Mouse (Mus musculus) midbrain, embryonic 16.5 days (tissue): ENCODE data around the gene Cacna1d. TPM values are rescaled to one million over a fixed set of nuclear protein-coding genes. Genes with fewer than 3 reads are reported as not detected.

ENCODE experiments used
- ATAC-seq: fragments of 200-750 bp; cut with Nextera tagmentation; 2 replicates; pipeline ENCODE4 v1.8.0; 2017; ENCODE audit warnings: moderate TSS enrichment
- H3K27ac ChIP-seq: fragments of 300-500 bp; sonication (generic); 2 replicates; pipeline ENCODE4 v1.5.1; 2014; ENCODE audit warnings: mild to moderate bottlenecking, low read length, mixed read lengths
- H3K27me3 ChIP-seq: fragments of 300-500 bp; sonication (generic); 2 replicates; pipeline ENCODE4 v1.6.1; 2014; ENCODE audit warnings: low read depth, low read length, mixed read lengths; ENCODE audit not compliant: control insufficient read depth, insufficient read depth
- H3K36me3 ChIP-seq: fragments of 300-500 bp; sonication (generic); 2 replicates; pipeline ENCODE4 v1.6.1; 2014; ENCODE audit warnings: mild to moderate bottlenecking, low read length, moderate library complexity, mixed read lengths; ENCODE audit not compliant: control insufficient read depth, insufficient read depth
- H3K4me1 ChIP-seq: fragments of 300-500 bp; sonication (generic); 2 replicates; pipeline ENCODE4 v1.6.1; 2014; ENCODE audit warnings: mild to moderate bottlenecking, low read length, mixed read lengths; ENCODE audit not compliant: control insufficient read depth, insufficient read depth
- H3K4me2 ChIP-seq: fragments of 300-500 bp; sonication (generic); 2 replicates; pipeline ENCODE4 v1.6.1; 2014; ENCODE audit warnings: mild to moderate bottlenecking, low read length, mixed read lengths
- H3K4me3 ChIP-seq: fragments of 300-500 bp; sonication (generic); 2 replicates; pipeline ENCODE4 v1.5.1; 2014; ENCODE audit warnings: low read depth, mild to moderate bottlenecking, low read length, moderate library complexity, mixed read lengths
- H3K9ac ChIP-seq: fragments of 300-500 bp; sonication (generic); 2 replicates; pipeline ENCODE4 v1.6.1; 2014; ENCODE audit warnings: low read depth, low read length, mixed read lengths
- H3K9me3 ChIP-seq: fragments of 300-500 bp; sonication (generic); replicated peaks from 2 replicates; pipeline ENCODE4 v1.6.1; 2014; ENCODE audit warnings: mild to moderate bottlenecking, low read length, mixed read lengths; ENCODE audit not compliant: control insufficient read depth, poor library complexity, severe bottlenecking
- WGBS: fragments of 180-500 bp; shearing (Covaris S2); extraction: QIAGEN DNeasy Blood & Tissue Kit; methylation state at CpG from one replicate; pipeline ENCODE4 v1.1.7; 2014; 5-methylcytosine and 5-hydroxymethylcytosine counted together
- polyA plus RNA-seq: library from polyadenylated mRNA; unstranded; fragments of >200 nt; fragmentation: Nextera tagmentation; extraction: Ambion mirVana; gene quantifications from 2 replicates; pipeline ENCODE4 v1.2.1, GENCODE M21; 2015

Cacna1d gene
- polyA plus RNA-seq, 1 experiment from 2014 or later = 10.5 TPM

DNA sequence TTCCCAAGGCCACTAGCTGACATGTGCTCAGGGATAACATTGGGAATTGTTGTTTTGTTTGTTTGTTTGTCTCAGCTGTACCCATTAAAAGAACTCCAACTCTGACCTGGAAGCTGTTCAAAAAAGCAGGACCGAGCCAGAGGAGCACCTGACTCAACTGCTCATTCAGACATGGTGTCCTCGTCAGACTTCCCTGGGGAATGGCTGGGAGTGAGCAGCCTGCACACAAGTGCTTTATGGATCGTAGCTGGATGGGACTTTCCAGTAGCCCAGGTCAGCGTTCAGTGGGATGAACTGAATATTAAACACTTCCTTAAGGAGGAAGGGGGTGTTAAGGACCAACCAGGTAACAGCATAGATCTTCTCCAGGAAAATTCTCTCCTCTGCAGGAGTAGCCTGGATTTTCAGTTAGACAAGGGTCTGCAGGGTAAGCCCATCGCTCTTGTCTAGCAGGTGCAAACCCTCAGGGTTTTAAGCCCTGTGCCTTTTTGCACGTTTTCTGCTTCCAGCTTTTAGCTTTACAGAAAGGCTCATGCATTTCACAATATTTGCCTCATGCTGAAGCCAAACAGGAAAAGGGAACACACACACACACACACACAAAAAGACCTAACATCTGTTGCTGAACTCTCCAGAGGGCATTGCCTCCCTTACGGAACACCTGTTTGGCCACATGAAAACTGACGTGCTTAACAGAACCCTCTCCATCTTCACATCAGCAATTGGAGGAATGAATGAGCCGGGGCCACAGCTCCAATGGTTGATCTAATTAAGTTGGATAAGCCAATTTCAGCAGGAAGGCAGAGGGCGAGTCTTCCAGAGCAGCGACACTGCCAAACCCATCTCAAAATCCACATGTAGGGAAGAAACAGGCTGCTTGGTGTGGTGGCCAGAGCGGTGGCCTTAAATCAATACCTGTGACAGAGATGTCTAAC is 318.2 kb downstream of the Cacna1d start:
- WGBS = 70% methylated on average over 12 of the region's 12 CpGs
- ATAC-seq = no peak
- H3K4me2 ChIP-seq = no peak overlapping the region
- H3K4me1 ChIP-seq = peaks cover 9% of the 10 kb centered on the region; the same call in 1 of the 2 replicates
- no peaks in the 10 kb centered on the region for H3K9me3 ChIP-seq
- H3K36me3 ChIP-seq = no peaks in the 10 kb centered on the region
- no peak overlapping the region for H3K27ac ChIP-seq
- no peaks in the 10 kb centered on the region for H3K27me3 ChIP-seq
- no peak overlapping the region for H3K9ac ChIP-seq
- no peak overlapping the region for H3K4me3 ChIP-seq

DNA sequence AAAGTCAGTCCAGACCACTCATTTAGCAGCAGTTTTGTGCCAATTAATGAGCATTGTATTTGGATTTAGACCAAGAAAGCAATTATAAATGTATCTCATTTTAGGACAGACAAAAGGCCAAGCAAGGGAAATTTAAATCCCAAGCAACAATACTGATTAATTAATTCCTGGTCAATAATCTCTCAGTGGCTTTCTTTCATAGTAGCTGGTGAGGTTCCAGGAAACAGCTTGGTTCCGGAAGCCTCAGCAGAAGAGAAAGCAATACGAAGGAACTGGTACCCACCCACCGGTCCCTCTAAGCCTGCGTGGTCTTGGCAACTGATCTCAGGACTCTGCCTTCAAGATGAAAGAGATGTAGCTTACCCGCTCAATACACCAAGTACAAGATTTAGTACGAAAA is 319.7 kb downstream of the Cacna1d start:
- no peaks in the 10 kb centered on the region for H3K9me3 ChIP-seq
- no peak for ATAC-seq
- WGBS = 54% methylated on average over 6 of the region's 6 CpGs
- H3K4me3 ChIP-seq = no peak overlapping the region
- H3K36me3 ChIP-seq = no peaks in the 10 kb centered on the region
- H3K9ac ChIP-seq = no peak overlapping the region
- H3K4me1 ChIP-seq = peaks cover 9% of the 10 kb centered on the region; the same call in 1 of the 2 replicates
- H3K27ac ChIP-seq = no peak overlapping the region
- H3K4me2 ChIP-seq = no peak overlapping the region
- H3K27me3 ChIP-seq = no peaks in the 10 kb centered on the region

DNA sequence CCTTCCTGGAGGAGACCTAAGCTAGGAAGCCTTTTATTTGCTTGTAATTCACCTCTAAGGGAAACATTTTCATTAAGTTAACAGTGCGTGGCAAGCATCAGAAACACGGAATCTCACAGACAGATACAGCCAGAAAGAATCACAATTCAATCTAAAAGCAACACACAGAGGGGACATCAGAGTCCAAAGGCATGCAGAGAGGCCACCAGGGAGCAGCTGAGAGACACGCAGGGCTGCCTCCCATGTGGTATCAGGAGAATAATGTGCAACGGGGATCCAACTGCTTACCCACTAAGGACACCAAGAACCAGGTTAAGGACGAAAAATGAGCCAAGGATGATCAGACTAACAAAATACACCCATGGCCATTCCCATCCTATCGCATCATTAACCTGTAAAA is 320.2 kb downstream of the Cacna1d start:
- 52% methylated on average over 6 of the region's 6 CpGs for WGBS
- no peak for ATAC-seq
- H3K27ac ChIP-seq = no peak overlapping the region

DNA sequence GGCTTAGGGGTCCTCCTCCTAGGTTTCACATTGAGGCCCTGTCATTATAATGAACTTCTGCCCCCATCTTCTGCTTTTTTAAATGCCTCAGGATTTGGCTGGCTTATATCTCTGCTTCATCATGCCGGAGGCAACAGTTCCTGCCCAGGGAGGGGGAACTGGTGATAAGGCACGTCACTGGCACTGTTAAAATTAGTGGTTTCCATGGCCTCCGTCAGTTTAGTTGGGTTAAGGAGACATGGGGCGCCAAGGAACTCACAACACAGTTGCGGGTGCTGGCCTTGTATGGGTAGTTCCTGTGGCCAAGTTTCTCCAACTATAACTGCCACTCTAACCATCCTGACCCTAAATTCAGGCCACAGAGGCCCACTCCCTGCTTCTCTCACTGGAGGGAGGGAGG is 321.8 kb downstream of the Cacna1d start:
- Histone ChIP-seq H3K9me3 (no peaks in the 10 kb centered on the region), H3K4me2 (no peak overlapping the region), H3K9ac (no peak overlapping the region; the same call in 1 of the 2 replicates), H3K4me3 (no peak overlapping the region), H3K36me3 (no peaks in the 10 kb centered on the region), H3K27me3 (no peaks in the 10 kb centered on the region), H3K27ac (no peak overlapping the region), H3K4me1 (peaks cover 14% of the 10 kb centered on the region)
- WGBS = 80% methylated on average over 5 of the region's 5 CpGs
- no peak for ATAC-seq

More for the DNA sequence above, 320.2 kb downstream of the Cacna1d start:
- Histone ChIP-seq H3K9ac (no peak overlapping the region), H3K4me3 (no peak overlapping the region), H3K9me3 (no peaks in the 10 kb centered on the region), H3K4me2 (no peak overlapping the region), H3K4me1 (peaks cover 9% of the 10 kb centered on the region; the same call in 1 of the 2 replicates), H3K36me3 (no peaks in the 10 kb centered on the region), H3K27me3 (no peaks in the 10 kb centered on the region)

DNA sequence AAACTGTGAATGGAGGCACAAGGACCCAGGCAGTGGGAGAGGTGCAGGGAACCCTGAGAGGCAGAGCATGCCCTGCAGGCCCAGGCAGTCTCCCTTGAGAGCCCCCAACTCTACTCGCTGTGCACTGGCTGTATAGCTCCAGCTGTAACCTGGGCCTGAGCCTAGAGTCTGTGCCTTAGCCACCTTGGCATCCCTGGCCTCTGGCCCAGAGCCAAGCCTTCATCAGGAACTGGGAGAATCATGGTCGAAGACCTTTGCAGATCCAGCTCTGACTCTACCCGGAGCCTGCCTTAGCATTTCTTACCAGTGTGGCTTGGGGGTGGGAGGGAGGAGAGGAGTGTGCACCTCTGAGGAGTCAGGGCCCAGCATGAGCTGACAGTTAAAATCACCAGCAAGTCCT is 322.4 kb downstream of the Cacna1d start:
- ATAC-seq = no peak
- no peaks in the 10 kb centered on the region for H3K9me3 ChIP-seq
- no peaks in the 10 kb centered on the region for H3K36me3 ChIP-seq
- no peaks in the 10 kb centered on the region for H3K27me3 ChIP-seq
- 60% methylated on average over 3 of the region's 3 CpGs for WGBS
- no peak overlapping the region for H3K9ac ChIP-seq
- H3K4me3 ChIP-seq = no peak overlapping the region
- H3K4me1 ChIP-seq = peaks cover 20% of the 10 kb centered on the region
- H3K27ac ChIP-seq = no peak overlapping the region
- H3K4me2 ChIP-seq = no peak overlapping the region

DNA sequence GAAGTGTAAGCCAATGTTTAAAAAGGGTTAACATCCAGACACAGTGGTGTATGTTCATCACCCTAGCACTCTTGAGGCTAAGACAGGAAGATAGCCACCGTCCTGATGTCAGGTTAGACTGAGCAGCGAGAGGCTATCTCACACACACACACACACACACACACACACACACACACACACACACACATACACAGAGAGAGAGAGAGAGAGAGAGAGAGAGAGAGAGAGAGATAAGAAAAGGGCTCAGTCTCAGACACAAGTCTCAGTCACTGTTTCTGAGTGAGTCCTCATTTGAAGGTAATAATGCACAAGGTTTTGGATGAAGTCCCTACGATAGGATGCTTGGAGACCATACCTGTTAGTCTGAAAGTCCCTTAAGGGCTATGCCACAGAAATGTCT is 322.9 kb downstream of the Cacna1d start:
- no peaks in the 10 kb centered on the region for H3K36me3 ChIP-seq
- H3K27ac ChIP-seq = no peak overlapping the region
- H3K4me2 ChIP-seq = no peak overlapping the region
- H3K27me3 ChIP-seq = no peaks in the 10 kb centered on the region
- peaks cover 20% of the 10 kb centered on the region for H3K4me1 ChIP-seq
- 83% methylated on average over 3 of the region's 3 CpGs for WGBS
- no peak overlapping the region for H3K9ac ChIP-seq
- no peaks in the 10 kb centered on the region for H3K9me3 ChIP-seq
- H3K4me3 ChIP-seq = no peak overlapping the region
- no peak for ATAC-seq

DNA sequence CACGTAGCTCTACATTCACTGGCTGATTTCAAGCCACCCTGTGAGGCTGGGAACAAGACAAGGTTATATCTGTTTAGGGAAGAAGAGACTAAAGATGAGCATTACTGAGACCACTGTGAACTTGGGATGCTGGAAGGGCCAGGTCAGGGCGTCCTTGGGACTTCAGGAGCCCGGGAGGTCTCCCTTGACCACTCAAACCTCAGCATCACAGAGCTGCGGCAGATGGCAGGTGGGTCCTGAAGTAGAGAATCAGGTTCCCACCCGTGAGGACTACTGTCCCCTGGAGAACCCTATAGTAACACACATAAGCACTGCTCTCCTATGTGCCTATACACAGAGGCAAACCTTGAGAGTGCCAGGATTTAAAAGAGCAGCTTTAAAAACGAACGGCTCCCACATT is 323.6 kb downstream of the Cacna1d start:
- 90% methylated on average over 7 of the region's 7 CpGs for WGBS
- no peak for ATAC-seq
- H3K27me3 ChIP-seq = no peaks in the 10 kb centered on the region
- no peak overlapping the region for H3K27ac ChIP-seq
- no peak overlapping the region for H3K9ac ChIP-seq
- H3K4me2 ChIP-seq = no peak overlapping the region
- H3K4me1 ChIP-seq = peaks cover 20% of the 10 kb centered on the region
- H3K36me3 ChIP-seq = no peaks in the 10 kb centered on the region
- H3K4me3 ChIP-seq = no peak overlapping the region
- no peaks in the 10 kb centered on the region for H3K9me3 ChIP-seq

DNA sequence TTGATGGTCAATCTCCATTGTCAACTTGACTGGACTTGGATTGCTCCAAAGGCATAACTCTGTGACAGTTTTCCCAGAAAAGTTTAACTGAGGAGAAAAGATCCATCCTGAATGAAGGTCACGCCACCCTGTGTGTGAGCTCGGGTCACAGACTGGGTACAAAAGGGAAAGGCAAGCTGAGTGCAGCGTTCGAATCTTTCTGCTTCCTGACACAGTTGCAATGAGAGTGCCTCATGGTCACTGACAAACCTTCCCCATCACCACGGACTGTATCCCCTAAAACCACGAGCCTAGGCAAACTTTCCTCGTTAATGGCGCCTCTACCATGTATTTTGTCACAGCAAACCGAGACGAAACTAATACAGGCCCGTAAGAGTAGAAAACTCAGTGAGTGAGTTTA is 325.2 kb downstream of the Cacna1d start:
- no peak overlapping the region for H3K27ac ChIP-seq
- WGBS = 95% methylated on average over 11 of the region's 11 CpGs
- H3K4me2 ChIP-seq = no peak overlapping the region
- no peak overlapping the region for H3K4me3 ChIP-seq
- H3K9me3 ChIP-seq = no peaks in the 10 kb centered on the region
- no peaks in the 10 kb centered on the region for H3K36me3 ChIP-seq
- H3K27me3 ChIP-seq = no peaks in the 10 kb centered on the region
- H3K4me1 ChIP-seq = peaks cover 15% of the 10 kb centered on the region
- ATAC-seq = no peak
- H3K9ac ChIP-seq = no peak overlapping the region
